Mouse (Mus musculus) limb, embryonic 14.5 days (tissue): ENCODE measurements around the gene Atp6v1g2. TPM values are rescaled to one million over a fixed set of nuclear protein-coding genes. Genes with fewer than 3 reads are reported as not detected.

Experiments
- ATAC-seq: fragments of 200-750 bp; cut with Nextera tagmentation; 2 replicates; pipeline ENCODE4 v1.8.0; 2017; ENCODE audit warnings: low read depth, moderate number of reproducible peaks, moderate TSS enrichment; ENCODE audit not compliant: low FRiP score
- DNase-seq: peaks from one replicate; pipeline ENCODE4 v3.0.0-alpha.2; 2015; ENCODE audit warnings: low spot score
- H3K27ac ChIP-seq: fragments of 300-500 bp; sonication (generic); replicated peaks from 2 replicates; pipeline ENCODE4 v1.5.1; 2014; ENCODE audit warnings: low read depth, mild to moderate bottlenecking, low read length, moderate library complexity, mixed read lengths
- H3K27me3 ChIP-seq: fragments of 300-500 bp; sonication (generic); 2 replicates; pipeline ENCODE4 v1.6.1; 2014; ENCODE audit warnings: low read length, mixed read lengths; ENCODE audit not compliant: control insufficient read depth, insufficient read depth
- H3K36me3 ChIP-seq: fragments of 300-500 bp; sonication (generic); 2 replicates; pipeline ENCODE4 v1.6.1; 2014; ENCODE audit warnings: mild to moderate bottlenecking, low read length, moderate library complexity, mixed read lengths; ENCODE audit not compliant: control insufficient read depth, insufficient read depth
- H3K4me1 ChIP-seq: fragments of 300-500 bp; sonication (generic); 2 replicates; pipeline ENCODE4 v1.6.1; 2014; ENCODE audit warnings: antibody characterized with exemption, low read length, mixed read lengths; ENCODE audit not compliant: control insufficient read depth, insufficient read depth
- H3K4me2 ChIP-seq: fragments of 300-500 bp; sonication (generic); replicated peaks from 2 replicates; pipeline ENCODE4 v1.6.1; 2014; ENCODE audit warnings: low read depth, mild to moderate bottlenecking, low read length, moderate library complexity; ENCODE audit not compliant: severe bottlenecking
- H3K4me3 ChIP-seq: fragments of 300-500 bp; sonication (generic); replicated peaks from 2 replicates; pipeline ENCODE4 v1.5.1; 2014; ENCODE audit warnings: low read length
- H3K9ac ChIP-seq: fragments of 300-500 bp; sonication (generic); 2 replicates; pipeline ENCODE4 v1.6.1; 2014; ENCODE audit warnings: mild to moderate bottlenecking, low read depth, low read length, moderate library complexity; ENCODE audit not compliant: severe bottlenecking
- H3K9me3 ChIP-seq: fragments of 300-500 bp; sonication (generic); 2 replicates; pipeline ENCODE4 v1.6.1; 2016; ENCODE audit warnings: low read length; ENCODE audit not compliant: control insufficient read depth
- POLR2A ChIP-seq: fragments of 200-500 bp; IDR thresholded peaks from 2 replicates; pipeline ENCODE4 v1.8.0; 2012; ENCODE audit warnings: inconsistent platforms, mild to moderate bottlenecking, moderate library complexity, borderline replicate concordance; ENCODE audit not compliant: insufficient read depth, insufficient read length; ENCODE audit errors: extremely low read depth
- WGBS: fragments of 180-500 bp; shearing (Covaris S2); extraction: QIAGEN DNeasy Blood & Tissue Kit; methylation state at CpG from one replicate; pipeline ENCODE4 v1.1.7; 2014; 5-methylcytosine and 5-hydroxymethylcytosine counted together
- polyA plus RNA-seq, 2 experiments: library from polyadenylated mRNA; depleted of rRNA in 1 of 2; stranded (reverse) in 1 of 2; unstranded in 1 of 2; fragments of >200 nt; fragmentation: Nextera tagmentation in 1 of 2; extraction: Ambion mirVana in 1 of 2; gene quantifications; 2 replicates each; pipeline versions ENCODE4 v1.2.1 to v1.2.3; 2012 to 2014

Atp6v1g2 gene
- polyA plus RNA-seq (2012; rRNA removed), result 11.2 and 12.0 TPM in 2 replicates
- polyA plus RNA-seq (2014; fragmentation: Nextera tagmentation; extraction: Ambion mirVana), result 3.6 and 4.9 TPM in 2 replicates

DNA sequence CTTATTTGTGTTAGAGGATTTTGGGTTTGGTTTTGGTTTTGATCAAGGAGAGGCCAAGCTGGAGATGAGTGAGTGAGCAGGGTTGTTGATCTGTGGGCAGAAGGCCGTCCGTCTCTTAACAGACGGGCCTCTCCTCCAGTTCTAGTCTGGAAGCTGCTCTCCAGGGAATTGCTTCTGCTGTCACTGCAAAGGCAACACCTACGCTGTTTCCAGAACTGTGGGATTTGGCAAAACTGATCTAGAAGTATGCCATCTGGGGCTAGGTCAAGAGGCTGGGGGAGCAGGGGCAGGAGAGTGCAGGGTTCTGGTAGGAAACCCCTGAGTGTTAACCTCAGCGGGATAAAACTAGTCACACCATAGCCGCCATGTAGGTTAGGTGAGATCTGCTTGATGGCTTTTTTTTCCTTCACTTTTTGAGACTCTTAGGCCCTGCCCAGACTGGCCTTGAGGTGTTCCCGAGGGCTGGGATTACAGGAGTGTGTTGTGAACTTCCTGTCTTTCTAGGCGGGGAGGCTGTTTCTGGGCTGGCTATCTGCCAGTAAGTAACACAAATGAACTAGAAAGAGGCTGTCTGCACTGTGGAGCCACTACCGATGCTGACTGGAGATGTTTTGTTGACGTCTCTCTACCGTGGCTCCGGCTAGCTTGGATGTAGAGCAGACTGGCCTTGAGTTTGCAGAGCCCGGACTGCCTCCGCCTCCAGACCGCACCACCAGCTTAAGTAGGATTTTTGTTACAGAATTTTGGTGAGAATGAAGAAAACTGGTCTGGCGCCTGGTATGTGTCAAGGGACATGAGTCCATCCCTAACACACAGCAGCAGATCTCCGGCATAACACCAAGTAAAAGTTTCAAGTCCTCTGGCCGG is at the start of gene Atp6v1g2:
Atp6v1g2 (plus strand) TSS at position 547 of the 867 bp plus-strand sequence.
- no peak for TF ChIP-seq POLR2A
- H3K36me3 ChIP-seq, result peaks cover 42% of the 10 kb centered on the region
- WGBS, result 61% methylated on average over 18 of the region's 18 CpGs
- peak within 1 kb of the TSS; percentile 91 for H3K4me2 ChIP-seq
- H3K9ac ChIP-seq, result peak within 1 kb of the TSS; percentile 84; the same call in 1 of the 2 replicates
- H3K27ac ChIP-seq, result peak within 1 kb of the TSS; percentile 94
- H3K27me3 ChIP-seq, result no peaks in the 10 kb centered on the region
- DNase-seq, result peak; percentile 32
- ATAC-seq, result no peak
- H3K4me3 ChIP-seq, result peak within 1 kb of the TSS; percentile 62
- H3K4me1 ChIP-seq, result peaks cover 23% of the 10 kb centered on the region
- no peaks in the 10 kb centered on the region for H3K9me3 ChIP-seq

DNA sequence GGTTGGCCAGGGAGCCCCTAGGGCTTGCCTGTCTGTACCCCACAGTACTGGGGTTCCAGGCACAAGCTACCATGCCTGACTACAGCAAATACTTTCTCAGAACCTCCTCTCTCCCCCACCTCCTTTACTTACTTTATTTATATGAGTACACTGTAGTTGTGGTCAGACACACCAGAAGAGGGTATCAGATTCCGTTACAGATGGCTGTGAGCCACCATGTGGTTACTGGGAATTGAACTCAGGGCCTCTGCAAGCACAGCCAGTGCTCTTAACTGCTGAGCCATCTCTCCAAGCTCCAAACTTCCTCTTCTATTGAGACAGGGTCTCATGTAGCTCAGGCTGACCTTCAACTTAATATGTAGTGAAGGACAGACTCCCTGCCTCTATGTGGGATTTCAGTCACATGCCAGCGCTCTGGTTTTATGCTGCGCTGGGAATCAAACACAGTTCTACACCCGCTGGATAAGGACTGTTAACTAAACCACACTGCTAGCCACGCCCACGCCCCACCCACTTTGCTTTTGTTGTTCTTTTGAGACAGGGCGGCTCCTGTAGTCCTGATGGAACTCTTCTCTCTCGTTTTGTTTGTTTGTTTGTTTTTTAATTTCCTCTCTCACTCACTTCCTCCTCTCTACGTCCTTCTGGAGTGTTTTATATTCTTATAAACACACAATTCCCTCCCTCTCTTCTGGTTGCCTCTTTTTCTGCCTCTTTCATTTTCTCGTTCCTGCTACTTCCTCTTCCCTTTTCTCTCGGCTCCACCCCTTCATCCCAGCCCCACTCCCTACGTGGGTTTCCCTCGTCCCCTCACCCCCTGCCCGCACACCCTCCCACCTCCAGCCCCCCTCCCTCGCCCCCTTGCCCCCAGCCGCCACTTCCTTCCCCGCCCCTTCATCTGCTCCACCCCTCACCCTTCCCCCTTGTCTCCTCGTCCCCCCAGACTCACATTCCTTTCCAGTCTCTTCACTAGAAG is 47.5 kb upstream of the Atp6v1g2 start:
- 3% methylated on average over 18 of the region's 18 CpGs for WGBS
- H3K4me3 ChIP-seq, result peak overlapping the region; percentile 41
- ATAC-seq (peak; percentile 84), DNase-seq (peak; percentile 83)
- no peaks in the 10 kb centered on the region for H3K27me3 ChIP-seq
- peaks cover 8% of the 10 kb centered on the region for H3K4me1 ChIP-seq
- H3K27ac ChIP-seq, result peak overlapping the region; percentile 82
- peak overlapping the region; percentile 48 for H3K9ac ChIP-seq
- TF ChIP-seq POLR2A, result no peak
- H3K4me2 ChIP-seq, result peak overlapping the region; percentile 56
- H3K36me3 ChIP-seq, result no peaks in the 10 kb centered on the region
- no peaks in the 10 kb centered on the region for H3K9me3 ChIP-seq

DNA sequence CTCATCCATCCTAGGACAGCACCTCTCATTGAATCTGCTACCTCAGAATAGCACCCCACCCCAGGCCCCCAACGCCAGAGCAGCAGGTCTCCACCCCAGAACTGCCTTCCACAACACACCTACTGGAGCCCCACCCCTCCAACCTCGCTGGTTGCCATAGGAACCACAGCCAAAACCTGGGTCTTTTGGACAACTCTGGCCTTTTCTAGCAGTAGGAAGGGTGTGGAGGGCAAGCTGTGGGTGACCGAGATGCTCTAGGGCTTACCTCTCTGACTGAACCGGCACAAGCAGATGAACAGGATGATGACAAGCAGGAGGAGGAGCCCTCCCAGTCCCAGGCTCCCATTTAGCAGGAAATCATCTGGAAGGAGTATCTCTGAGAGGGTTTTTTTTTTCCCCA is 46.8 kb upstream of the Atp6v1g2 start:
- Histone ChIP-seq H3K27ac (peak overlapping the region; percentile 82), H3K9me3 (no peaks in the 10 kb centered on the region), H3K4me2 (peak overlapping the region; percentile 56), H3K27me3 (no peaks in the 10 kb centered on the region), H3K36me3 (no peaks in the 10 kb centered on the region), H3K9ac (peak overlapping the region; percentile 48), H3K4me3 (peak overlapping the region; percentile 41), H3K4me1 (peaks cover 8% of the 10 kb centered on the region)
- DNase-seq, result peak; percentile 40
- no peak for TF ChIP-seq POLR2A
- ATAC-seq, result peak; percentile 61
- WGBS, result 0% methylated on average over 4 of the region's 4 CpGs

DNA sequence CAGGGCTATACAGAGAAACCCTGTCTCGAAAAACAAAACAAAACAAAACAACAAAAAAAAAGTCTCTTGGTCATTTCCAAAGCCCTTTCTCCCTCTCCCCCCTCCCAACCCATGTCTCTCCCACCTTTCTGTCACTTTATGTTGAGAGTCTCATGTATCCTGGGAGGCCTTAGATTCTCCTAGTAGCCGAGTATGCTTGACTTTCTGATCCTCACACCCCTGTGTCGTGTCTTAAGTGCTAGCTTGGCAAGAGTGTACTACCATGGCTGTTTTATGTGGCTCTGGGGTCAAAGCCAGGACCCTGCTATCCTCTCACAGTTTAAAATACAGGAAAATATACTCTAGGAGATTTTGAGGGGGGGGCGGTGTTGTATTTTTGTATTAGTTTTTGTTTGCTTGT is 46.1 kb upstream of the Atp6v1g2 start:
- WGBS, result 62% methylated on average over 4 of the region's 4 CpGs
- H3K4me1 ChIP-seq, result peaks cover 8% of the 10 kb centered on the region
- H3K27me3 ChIP-seq, result no peaks in the 10 kb centered on the region
- H3K9ac ChIP-seq, result no peak overlapping the region
- H3K36me3 ChIP-seq, result no peaks in the 10 kb centered on the region
- no peak overlapping the region for H3K4me3 ChIP-seq
- 0 out of 2 replicates have a peak overlapping the region, but pooled peaks have one; percentile 26 for H3K27ac ChIP-seq
- H3K9me3 ChIP-seq, result no peaks in the 10 kb centered on the region
- ATAC-seq, result no peak
- no peak for DNase-seq
- H3K4me2 ChIP-seq, result no peak overlapping the region
- TF ChIP-seq POLR2A, result no peak
